14 mouse cellular contexts compared by ENCODE assay signal in the genomic region with DNA sequence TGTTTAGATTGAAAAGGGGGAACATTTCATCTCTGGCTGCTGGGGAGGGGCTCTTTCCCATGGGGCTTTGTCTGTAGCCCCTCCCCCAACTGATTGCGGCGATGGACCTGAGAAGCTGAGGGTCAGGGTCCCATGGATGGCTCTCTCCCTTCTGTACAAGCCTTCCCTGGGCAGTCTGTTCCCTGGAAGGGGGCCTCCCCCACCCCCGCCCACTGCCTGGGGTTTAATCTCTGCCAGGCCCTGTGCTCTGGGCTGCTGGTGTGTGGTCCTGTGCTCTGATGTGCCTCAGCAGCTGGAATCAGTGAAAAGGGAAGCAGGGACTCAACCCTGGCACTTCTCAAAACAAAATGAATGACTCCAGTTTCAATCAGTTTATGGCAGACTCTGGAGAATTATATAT. TPM values are rescaled to one million over a fixed set of nuclear protein-coding genes. Genes with fewer than 3 reads are reported as not detected.
DNase-seq lines count a peak whose midpoint lies in the region; ATAC-seq and TF ChIP-seq lines count a peak whose summit lies in the region.
"Had no signal": no experiment of that assay in that cellular context is flagged by ENCODE, and none has a peak within 500 bp of the region (broad histone marks: within the 10 kb centered on the region; RNA-seq: fewer than 3 reads in every experiment).

No protein-coding gene starts in this region.

- TF ChIP-seq EP300 in liver, postnatal 0 days (IDR thresholded peaks at IDR 0.05; ENCODE audit: low read depth) = no peak

- intact Hi-C loops in heart, postnatal 36 days (cut with DNase I) = no loop called here

- no peak for ATAC-seq in heart, embryonic 11.5 days (replicated peaks; ENCODE audit: insufficient number of reproducible peaks, low FRiP score, low TSS enrichment)
- 0 out of 2 replicates have a peak, but pooled peaks have one; percentile 15 for ATAC-seq in embryonic facial prominence, embryonic 13.5 days (ENCODE audit: insufficient number of reproducible peaks, insufficient read depth, low FRiP score, low TSS enrichment, low read depth)
- peak; percentile 80 for ATAC-seq in limb, embryonic 11.5 days (ENCODE audit: insufficient number of reproducible peaks, low FRiP score, low TSS enrichment, low read depth)
- ATAC-seq in liver, postnatal 0 days = no peak

- no peaks in the 10 kb centered on the region for H3K9me3 ChIP-seq in heart, embryonic 11.5 days (replicated peaks; ENCODE audit: control insufficient read depth, low read length)
- H3K9me3 ChIP-seq in E14TG2a.4 (ENCODE audit: low read length) = no peaks in the 10 kb centered on the region
- no peaks in the 10 kb centered on the region for H3K9me3 ChIP-seq in embryonic facial prominence, embryonic 13.5 days
- no peaks in the 10 kb centered on the region for H3K9me3 ChIP-seq in limb, embryonic 11.5 days (ENCODE audit: control insufficient read depth, low read length)
- no peaks in the 10 kb centered on the region for H3K9me3 ChIP-seq in liver, postnatal 0 days (ENCODE audit: low read length)
- H3K9me3 ChIP-seq: liver, embryonic 15.5 days had no signal

- no peak overlapping the region for H3K4me3 ChIP-seq in heart, embryonic 11.5 days (ENCODE audit: low read depth, low read length)
- peak overlapping the region; percentile 61 for H3K4me3 ChIP-seq in E14TG2a.4 (replicated peaks; ENCODE audit: low read length)
- H3K4me3 ChIP-seq in embryonic facial prominence, embryonic 13.5 days = no peak overlapping the region
- H3K4me3 ChIP-seq in limb, embryonic 11.5 days (ENCODE audit: low read depth, low read length) = no peak overlapping the region
- H3K4me3 ChIP-seq in liver, postnatal 0 days (ENCODE audit: low read depth, low read length) = no peak overlapping the region
- H3K4me3 ChIP-seq: left cerebral cortex, adult 2 months; liver, embryonic 15.5 days; megakaryocyte, embryonic 14.5 days had no signal

- TF ChIP-seq CTCF in E14TG2a.4 (conservative IDR thresholded peaks at IDR 0.05; ENCODE audit: low read length) = no peak
- TF ChIP-seq CTCF in liver, postnatal 0 days (IDR thresholded peaks at IDR 0.05; ENCODE audit: low read depth) = no peak

- peaks cover 10% of the 10 kb centered on the region; the same call in 1 of the 2 replicates for H3K4me1 ChIP-seq in heart, embryonic 11.5 days (ENCODE audit: control insufficient read depth, insufficient read depth, low read length)
- H3K4me1 ChIP-seq in E14TG2a.4 (replicated peaks; ENCODE audit: low read depth, low read length) = peaks cover 33% of the 10 kb centered on the region
- peaks cover 25% of the 10 kb centered on the region for H3K4me1 ChIP-seq in embryonic facial prominence, embryonic 13.5 days
- H3K4me1 ChIP-seq in limb, embryonic 11.5 days (ENCODE audit: control insufficient read depth, insufficient read depth, low read length) = peaks cover 13% of the 10 kb centered on the region
- H3K4me1 ChIP-seq in liver, postnatal 0 days (ENCODE audit: insufficient read depth) = no peaks in the 10 kb centered on the region
- H3K4me1 ChIP-seq: liver, embryonic 15.5 days had no signal

- peak overlapping the region; percentile 14; the same call in 1 of the 2 replicates for H3K4me2 ChIP-seq in heart, embryonic 11.5 days
- peak overlapping the region; percentile 47 for H3K4me2 ChIP-seq in embryonic facial prominence, embryonic 13.5 days
- H3K4me2 ChIP-seq in limb, embryonic 11.5 days (ENCODE audit: low read depth, severe bottlenecking) = peak overlapping the region; percentile 8; the same call in 1 of the 2 replicates
- H3K4me2 ChIP-seq in liver, postnatal 0 days (ENCODE audit: low read depth, low read length) = no peak overlapping the region
- H3K4me2 ChIP-seq: liver, embryonic 15.5 days had no signal

- no peak overlapping the region for H3K27ac ChIP-seq in heart, embryonic 11.5 days (ENCODE audit: low read depth, low read length)
- peak overlapping the region; percentile 55; the same call in 1 of the 2 replicates for H3K27ac ChIP-seq in embryonic facial prominence, embryonic 13.5 days
- H3K27ac ChIP-seq in limb, embryonic 11.5 days (replicated peaks; ENCODE audit: low read depth, low read length) = no peak overlapping the region
- H3K27ac ChIP-seq in liver, postnatal 0 days (ENCODE audit: low read depth) = no peak overlapping the region
- H3K27ac ChIP-seq: left cerebral cortex, adult 2 months; liver, embryonic 15.5 days had no signal

- H3K9ac ChIP-seq in heart, embryonic 11.5 days (ENCODE audit: low read depth, low read length) = no peak overlapping the region
- 0 out of 2 replicates have a peak overlapping the region, but pooled peaks have one; percentile 36 for H3K9ac ChIP-seq in embryonic facial prominence, embryonic 13.5 days
- H3K9ac ChIP-seq in limb, embryonic 11.5 days (ENCODE audit: low read length) = no peak overlapping the region
- H3K9ac ChIP-seq in liver, postnatal 0 days (replicated peaks) = no peak overlapping the region
- H3K9ac ChIP-seq: liver, embryonic 15.5 days had no signal

- no peaks in the 10 kb centered on the region for H3K36me3 ChIP-seq in heart, embryonic 11.5 days (ENCODE audit: control insufficient read depth, insufficient read depth, low read length)
- peaks cover 4% of the 10 kb centered on the region; the same call in 1 of the 2 replicates for H3K36me3 ChIP-seq in E14TG2a.4 (ENCODE audit: insufficient read depth, low read length)
- no peaks in the 10 kb centered on the region for H3K36me3 ChIP-seq in embryonic facial prominence, embryonic 13.5 days
- no peaks in the 10 kb centered on the region for H3K36me3 ChIP-seq in limb, embryonic 11.5 days (ENCODE audit: control insufficient read depth, insufficient read depth, low read length)
- no peaks in the 10 kb centered on the region for H3K36me3 ChIP-seq in liver, postnatal 0 days (replicated peaks; ENCODE audit: insufficient read depth, low read length)
- H3K36me3 ChIP-seq: liver, embryonic 15.5 days had no signal

- 3% methylated on average over 2 of the region's 3 CpGs for WGBS in heart, embryonic 11.5 days (ENCODE audit: insufficient replicate concordance)
- WGBS in embryonic facial prominence, embryonic 13.5 days = 13% methylated on average over 3 of the region's 3 CpGs
- 0% methylated on average over 3 of the region's 3 CpGs for WGBS in limb, embryonic 11.5 days
- 43% methylated on average over 3 of the region's 3 CpGs for WGBS in liver, postnatal 0 days (ENCODE audit: insufficient replicate concordance)

- H3K27me3 ChIP-seq in heart, embryonic 11.5 days (ENCODE audit: control insufficient read depth, insufficient read depth, low read length) = no peaks in the 10 kb centered on the region
- H3K27me3 ChIP-seq in E14TG2a.4 (ENCODE audit: insufficient read depth, low read length) = peaks cover 2% of the 10 kb centered on the region; the same call in 1 of the 2 replicates
- no peaks in the 10 kb centered on the region for H3K27me3 ChIP-seq in embryonic facial prominence, embryonic 13.5 days
- H3K27me3 ChIP-seq in limb, embryonic 11.5 days (ENCODE audit: control insufficient read depth, insufficient read depth, low read length) = no peaks in the 10 kb centered on the region
- no peaks in the 10 kb centered on the region for H3K27me3 ChIP-seq in liver, postnatal 0 days (ENCODE audit: insufficient read depth, low read length)
- H3K27me3 ChIP-seq: liver, embryonic 15.5 days had no signal

- DNase-seq in heart, postnatal 36 days = no peak
- peak; percentile 65 for DNase-seq in limb, embryonic 11.5 days (ENCODE audit: low spot score)
- no peak for DNase-seq in right cerebral cortex, postnatal 25 days
- DNase-seq in urinary bladder, postnatal 36 days (ENCODE audit: low spot score in 2 of 2) = no peak
- no peak for DNase-seq in liver, postnatal 0 days
- DNase-seq: adrenal gland, postnatal 14 days; B cell, adult 2 months; cerebellum, adult 2 months had no signal

RNA-seq across cellular contexts. Expression of a gene that starts 16.8 kb away (rescaled TPM):
- polyA plus RNA-seq in heart, embryonic 11.5 days (2014; fragmentation: Nextera tagmentation; extraction: Ambion mirVana) = 1.5 and 2.9 TPM in 2 replicates
- total RNA-seq in heart, postnatal 36 days (2021) = 1 to 10 TPM; 5.9 to 8.2 TPM
- polyA plus RNA-seq in embryonic facial prominence, embryonic 13.5 days (2015; fragmentation: Nextera tagmentation; extraction: Ambion mirVana) = 9.6 and 15.5 TPM in 2 replicates
- polyA plus RNA-seq in limb, embryonic 11.5 days (2014; fragmentation: Nextera tagmentation; extraction: Ambion mirVana) = 15.6 and 19.1 TPM in 2 replicates
- 12.3 and 15.5 TPM in 2 replicates for polyA plus RNA-seq in liver, postnatal 0 days (2015; fragmentation: Nextera tagmentation; extraction: Ambion mirVana)

RNA-seq across cellular contexts. Expression of a gene that starts 41.3 kb away (rescaled TPM):
- polyA plus RNA-seq in heart, embryonic 11.5 days (2014; fragmentation: Nextera tagmentation; extraction: Ambion mirVana) = 0.18 and 0.87 TPM in 2 replicates
- not detected for total RNA-seq in heart, postnatal 36 days (2021)
- 0.94 and 1.7 TPM in 2 replicates for polyA plus RNA-seq in embryonic facial prominence, embryonic 13.5 days (2015; fragmentation: Nextera tagmentation; extraction: Ambion mirVana)
- 0.47 and 0.78 TPM in 2 replicates for polyA plus RNA-seq in limb, embryonic 11.5 days (2014; fragmentation: Nextera tagmentation; extraction: Ambion mirVana)
- 500 and 502 TPM in 2 replicates for polyA plus RNA-seq in liver, postnatal 0 days (2015; fragmentation: Nextera tagmentation; extraction: Ambion mirVana)
- total RNA-seq: left cerebral cortex, adult 2 months had no signal
- polyA plus RNA-seq: cerebellum, adult 2 months had no signal

Comparison
In these comparisons a context has a peak if more than half of its experiments do, and no peak if none do; other contexts are left out.
1. ATAC-seq: peak in embryonic facial prominence, embryonic 13.5 days (single experiment) and limb, embryonic 11.5 days (single experiment); none in heart, embryonic 11.5 days (single experiment) and liver, postnatal 0 days (single experiment).
2. RNA of a gene that starts 41.3 kb away (polyA plus RNA-seq): 500 to 502 TPM in liver, postnatal 0 days; 0.94 to 1.7 TPM in embryonic facial prominence, embryonic 13.5 days, 0.18 to 0.87 TPM in heart, embryonic 11.5 days and 0.47 to 0.78 TPM in limb, embryonic 11.5 days; every median in the first group is over 100 times any median in the second.